Comparison of ENCODE assay signal across 8 mouse cellular contexts in the genomic region with DNA sequence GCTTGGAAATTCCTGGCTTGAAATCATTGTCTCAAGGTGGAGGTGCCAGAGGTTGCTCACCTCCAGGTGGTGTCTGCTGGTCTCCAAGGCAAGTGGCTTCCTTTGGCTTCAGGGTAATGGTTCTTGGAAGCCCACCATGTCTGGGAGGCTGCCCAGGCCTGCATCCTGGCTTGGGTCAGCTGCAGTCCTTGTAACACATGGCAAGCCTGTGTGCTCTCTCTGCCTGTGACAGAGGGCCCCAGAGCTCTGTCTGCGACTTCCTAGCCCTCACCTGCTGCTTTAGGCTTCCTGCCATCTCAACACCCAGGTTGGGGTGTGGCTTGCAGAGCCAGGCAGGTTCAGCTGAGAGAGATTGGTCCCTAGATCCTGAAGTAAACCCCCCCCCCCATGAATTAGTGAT. TPM values are rescaled to one million over a fixed set of nuclear protein-coding genes. Genes with fewer than 3 reads are reported as not detected.
DNase-seq lines count a peak whose midpoint lies in the region; ATAC-seq and TF ChIP-seq lines count a peak whose summit lies in the region.

No protein-coding gene starts in this region.

- H3K27ac ChIP-seq in lung, postnatal 0 days (ENCODE audit: low read length): peak overlapping the region; percentile 88; the same call in 1 of the 2 replicates
- H3K27ac ChIP-seq in forebrain, embryonic 10.5 days: peak overlapping the region; percentile 93
- H3K27ac ChIP-seq in limb, embryonic 10.5 days: peak overlapping the region; percentile 93; the same call in 1 of the 2 replicates
- peak overlapping the region; percentile 27; the same call in 1 of the 2 replicates for H3K27ac ChIP-seq in stomach, embryonic 14.5 days (ENCODE audit: low read length)

- DNase-seq in lung, postnatal 0 days (ENCODE audit: low spot score): no peak
- DNase-seq in lung, postnatal 25 days (ENCODE audit: low spot score): no peak
- no peak for DNase-seq in forebrain, embryonic 10.5 days (ENCODE audit: extremely low spot score, low spot score)
- no peak for DNase-seq in limb, embryonic 10.5 days (ENCODE audit: low spot score)
- no peak for DNase-seq in frontal cortex, postnatal 25 days (ENCODE audit: low spot score in 2 of 2)
- DNase-seq in adrenal gland, adult 18-20 months (ENCODE audit: low spot score in 2 of 2): no peak
- no peak for DNase-seq in layer of hippocampus, postnatal 10 days (ENCODE audit: low spot score in 2 of 2)

- H3K4me2 ChIP-seq in lung, postnatal 0 days (replicated peaks; ENCODE audit: low read depth, low read length): peak overlapping the region; percentile 83
- peak overlapping the region; percentile 61 for H3K4me2 ChIP-seq in stomach, embryonic 14.5 days (replicated peaks; ENCODE audit: low read depth, low read length)

- no peak for ATAC-seq in lung, postnatal 0 days
- no peak for ATAC-seq in stomach, embryonic 14.5 days (ENCODE audit: insufficient number of reproducible peaks, insufficient read depth, low FRiP score, low read depth)

- WGBS in lung, postnatal 0 days: 27% methylated on average over 1 of the region's 1 CpGs
- WGBS in forebrain, embryonic 10.5 days: 76% methylated on average over 1 of the region's 1 CpGs
- 74% methylated on average over 1 of the region's 1 CpGs for WGBS in limb, embryonic 10.5 days
- WGBS in stomach, embryonic 14.5 days: 41% methylated on average over 1 of the region's 1 CpGs

- peak overlapping the region; percentile 96 for H3K4me3 ChIP-seq in lung, postnatal 0 days (ENCODE audit: low read depth, low read length)
- H3K4me3 ChIP-seq in forebrain, embryonic 10.5 days: peak overlapping the region; percentile 93
- H3K4me3 ChIP-seq in limb, embryonic 10.5 days: peak overlapping the region; percentile 94
- H3K4me3 ChIP-seq in stomach, embryonic 14.5 days (ENCODE audit: low read depth, low read length): peak overlapping the region; percentile 78

- H3K9me3 ChIP-seq in lung, postnatal 0 days (ENCODE audit: low read length): no peaks in the 10 kb centered on the region
- no peaks in the 10 kb centered on the region; the same call in 1 of the 2 replicates for H3K9me3 ChIP-seq in forebrain, embryonic 10.5 days
- no peaks in the 10 kb centered on the region for H3K9me3 ChIP-seq in limb, embryonic 10.5 days (replicated peaks)
- no peaks in the 10 kb centered on the region for H3K9me3 ChIP-seq in stomach, embryonic 14.5 days (ENCODE audit: control insufficient read depth, low read depth, low read length)

- H3K36me3 ChIP-seq in lung, postnatal 0 days (ENCODE audit: insufficient read depth, low read length): 0 out of 2 replicates have a peak, but pooled peaks cover 5% of the 10 kb centered on the region
- H3K36me3 ChIP-seq in forebrain, embryonic 10.5 days (replicated peaks): peaks cover 57% of the 10 kb centered on the region
- H3K36me3 ChIP-seq in limb, embryonic 10.5 days: peaks cover 58% of the 10 kb centered on the region
- peaks cover 25% of the 10 kb centered on the region for H3K36me3 ChIP-seq in stomach, embryonic 14.5 days (ENCODE audit: control insufficient read depth, insufficient read depth, low read length)

- TF ChIP-seq CTCF in lung, postnatal 0 days (IDR thresholded peaks at IDR 0.05): no peak

- no peak for TF ChIP-seq EP300 in lung, postnatal 0 days (IDR thresholded peaks at IDR 0.05)

- H3K9ac ChIP-seq in lung, postnatal 0 days (replicated peaks; ENCODE audit: low read depth): peak overlapping the region; percentile 92
- peak overlapping the region; percentile 88 for H3K9ac ChIP-seq in stomach, embryonic 14.5 days (replicated peaks; ENCODE audit: low read depth, low read length)

- peaks cover 10% of the 10 kb centered on the region; the same call in 1 of the 2 replicates for H3K4me1 ChIP-seq in lung, postnatal 0 days (ENCODE audit: insufficient read depth, low read depth, low read length)
- peaks cover 50% of the 10 kb centered on the region for H3K4me1 ChIP-seq in forebrain, embryonic 10.5 days
- H3K4me1 ChIP-seq in limb, embryonic 10.5 days: peaks cover 44% of the 10 kb centered on the region
- peaks cover 19% of the 10 kb centered on the region for H3K4me1 ChIP-seq in stomach, embryonic 14.5 days (ENCODE audit: control insufficient read depth, insufficient read depth, low read length)

- no peaks in the 10 kb centered on the region for H3K27me3 ChIP-seq in lung, postnatal 0 days (replicated peaks; ENCODE audit: insufficient read depth, low read length)
- H3K27me3 ChIP-seq in forebrain, embryonic 10.5 days (ENCODE audit: poor library complexity, severe bottlenecking): no peaks in the 10 kb centered on the region
- H3K27me3 ChIP-seq in limb, embryonic 10.5 days (ENCODE audit: low read depth, poor library complexity, severe bottlenecking): no peaks in the 10 kb centered on the region
- H3K27me3 ChIP-seq in stomach, embryonic 14.5 days (ENCODE audit: control insufficient read depth, insufficient read depth, low read length): no peaks in the 10 kb centered on the region

RNA-seq across cellular contexts. Expression of a gene that starts 2.1 kb away (rescaled TPM):
- 19.0 and 19.8 TPM in 2 replicates for polyA plus RNA-seq in lung, postnatal 0 days (2015; fragmentation: Nextera tagmentation; extraction: Ambion mirVana)
- 14.4 and 18.1 TPM in 2 replicates for polyA plus RNA-seq in forebrain, embryonic 10.5 days (2016; fragmentation: Nextera tagmentation; extraction: Ambion mirVana)
- polyA plus RNA-seq in limb, embryonic 10.5 days (2016; fragmentation: Nextera tagmentation; extraction: Ambion mirVana): 16.1 and 17.0 TPM in 2 replicates
- 25.2 and 25.9 TPM in 2 replicates for polyA plus RNA-seq in stomach, embryonic 14.5 days (2014; fragmentation: Nextera tagmentation; extraction: Ambion mirVana)
- total RNA-seq in adrenal gland, adult 18-20 months (2021): 100 to 1,000 TPM; 154 to 158 TPM
- 10 to 100 TPM; 77.1 to 88.3 TPM for total RNA-seq in layer of hippocampus, postnatal 10 days (2021)

RNA-seq across cellular contexts. Expression of a gene that starts 12.4 kb away (rescaled TPM):
- 17.5 and 26.4 TPM in 2 replicates for polyA plus RNA-seq in lung, postnatal 0 days (2015; fragmentation: Nextera tagmentation; extraction: Ambion mirVana)
- 14.7 and 15.6 TPM in 2 replicates for polyA plus RNA-seq in forebrain, embryonic 10.5 days (2016; fragmentation: Nextera tagmentation; extraction: Ambion mirVana)
- 17.1 and 18.4 TPM in 2 replicates for polyA plus RNA-seq in limb, embryonic 10.5 days (2016; fragmentation: Nextera tagmentation; extraction: Ambion mirVana)
- polyA plus RNA-seq in stomach, embryonic 14.5 days (2014; fragmentation: Nextera tagmentation; extraction: Ambion mirVana): 13.2 and 15.7 TPM in 2 replicates
- 10 to 100 TPM; 31.0 to 41.4 TPM for total RNA-seq in adrenal gland, adult 18-20 months (2021)
- 10 to 100 TPM; 19.7 to 23.9 TPM for total RNA-seq in layer of hippocampus, postnatal 10 days (2021)

RNA-seq across cellular contexts. Expression of a gene that starts 20.7 kb away (rescaled TPM):
- 463 and 491 TPM in 2 replicates for polyA plus RNA-seq in lung, postnatal 0 days (2015; fragmentation: Nextera tagmentation; extraction: Ambion mirVana)
- 495 and 498 TPM in 2 replicates for polyA plus RNA-seq in forebrain, embryonic 10.5 days (2016; fragmentation: Nextera tagmentation; extraction: Ambion mirVana)
- 487 and 503 TPM in 2 replicates for polyA plus RNA-seq in limb, embryonic 10.5 days (2016; fragmentation: Nextera tagmentation; extraction: Ambion mirVana)
- polyA plus RNA-seq in stomach, embryonic 14.5 days (2014; fragmentation: Nextera tagmentation; extraction: Ambion mirVana): 481 and 531 TPM in 2 replicates
- 1,000 to 10,000 TPM in 1 of 2 experiments, 100 to 1,000 TPM in 1; 593 to 1,133 TPM for total RNA-seq in adrenal gland, adult 18-20 months (2021)
- 100 to 1,000 TPM; 385 to 392 TPM for total RNA-seq in layer of hippocampus, postnatal 10 days (2021)

RNA-seq across cellular contexts. Expression of a gene that starts 22.9 kb away (rescaled TPM):
- polyA plus RNA-seq in lung, postnatal 0 days (2015; fragmentation: Nextera tagmentation; extraction: Ambion mirVana): 5.1 and 5.5 TPM in 2 replicates
- polyA plus RNA-seq in forebrain, embryonic 10.5 days (2016; fragmentation: Nextera tagmentation; extraction: Ambion mirVana): 6.8 and 7.3 TPM in 2 replicates
- 3.3 and 4.7 TPM in 2 replicates for polyA plus RNA-seq in limb, embryonic 10.5 days (2016; fragmentation: Nextera tagmentation; extraction: Ambion mirVana)
- polyA plus RNA-seq in stomach, embryonic 14.5 days (2014; fragmentation: Nextera tagmentation; extraction: Ambion mirVana): 7.5 and 10.1 TPM in 2 replicates
- total RNA-seq in adrenal gland, adult 18-20 months (2021): 100 to 1,000 TPM; 129 to 266 TPM
- total RNA-seq in layer of hippocampus, postnatal 10 days (2021): 100 to 1,000 TPM; 360 to 374 TPM

RNA-seq across cellular contexts. Expression of a gene that starts 30.3 kb away (rescaled TPM):
- 13.2 and 14.2 TPM in 2 replicates for polyA plus RNA-seq in lung, postnatal 0 days (2015; fragmentation: Nextera tagmentation; extraction: Ambion mirVana)
- 19.1 and 19.8 TPM in 2 replicates for polyA plus RNA-seq in forebrain, embryonic 10.5 days (2016; fragmentation: Nextera tagmentation; extraction: Ambion mirVana)
- 26.2 and 27.1 TPM in 2 replicates for polyA plus RNA-seq in limb, embryonic 10.5 days (2016; fragmentation: Nextera tagmentation; extraction: Ambion mirVana)
- 29.3 and 32.1 TPM in 2 replicates for polyA plus RNA-seq in stomach, embryonic 14.5 days (2014; fragmentation: Nextera tagmentation; extraction: Ambion mirVana)
- total RNA-seq in adrenal gland, adult 18-20 months (2021): 10 to 100 TPM; 64.8 to 82.0 TPM
- 100 to 1,000 TPM; 112 to 128 TPM for total RNA-seq in layer of hippocampus, postnatal 10 days (2021)

Comparison
In these comparisons a context has a peak if more than half of its experiments do, and no peak if none do; other contexts are left out.
1. H3K27ac ChIP-seq: peak in every context shown above with its lines; median percentile 93 in forebrain, embryonic 10.5 days; 93 in limb, embryonic 10.5 days; 88 in lung, postnatal 0 days; 27 in stomach, embryonic 14.5 days.